Mouse (Mus musculus) stomach, embryonic 14.5 days (tissue): ENCODE measurements at regions not wholly inside any gene's neighbourhood (a gene's known extent, or its start where the extent isn't known, plus 50 kb on each side); places are given as distances from the start of the nearest gene placed in this dataset.

Experiments used
- ATAC-seq: fragments of 200-750 bp; cut with Nextera tagmentation; 2 replicates; pipeline ENCODE4 v1.8.0; 2017; ENCODE audit warnings: low read depth, moderate TSS enrichment; ENCODE audit not compliant: insufficient number of reproducible peaks, insufficient read depth, low FRiP score
- H3K27ac ChIP-seq: fragments of 300-500 bp; sonication (generic); 2 replicates; pipeline ENCODE4 v1.5.1; 2014; ENCODE audit warnings: mild to moderate bottlenecking, low read length, moderate library complexity, mixed read lengths
- H3K27me3 ChIP-seq: fragments of 300-500 bp; sonication (generic); 2 replicates; pipeline ENCODE4 v1.6.1; 2014; ENCODE audit warnings: low read length, control low read depth, mixed read lengths; ENCODE audit not compliant: control insufficient read depth, insufficient read depth
- H3K36me3 ChIP-seq: fragments of 300-500 bp; sonication (generic); 2 replicates; pipeline ENCODE4 v1.6.1; 2014; ENCODE audit warnings: mild to moderate bottlenecking, control low read depth, low read length, moderate library complexity, mixed read lengths; ENCODE audit not compliant: control insufficient read depth, insufficient read depth
- H3K4me1 ChIP-seq: fragments of 300-500 bp; sonication (generic); 2 replicates; pipeline ENCODE4 v1.6.1; 2014; ENCODE audit warnings: low read length, control low read depth, mixed read lengths; ENCODE audit not compliant: control insufficient read depth, insufficient read depth
- H3K4me2 ChIP-seq: fragments of 300-500 bp; sonication (generic); replicated peaks from 2 replicates; pipeline ENCODE4 v1.6.1; 2014; ENCODE audit warnings: low read depth, low read length, control low read depth
- H3K4me3 ChIP-seq: fragments of 300-500 bp; sonication (generic); 2 replicates; pipeline ENCODE4 v1.5.1; 2014; ENCODE audit warnings: low read depth, low read length, control low read depth
- H3K9ac ChIP-seq: fragments of 300-500 bp; sonication (generic); replicated peaks from 2 replicates; pipeline ENCODE4 v1.6.1; 2014; ENCODE audit warnings: low read depth, mild to moderate bottlenecking, control low read depth, low read length, moderate library complexity, mixed read lengths
- H3K9me3 ChIP-seq: fragments of 300-500 bp; sonication (generic); 2 replicates; pipeline ENCODE4 v1.6.1; 2016; ENCODE audit warnings: low read depth, low read length, control low read depth; ENCODE audit not compliant: control insufficient read depth
- WGBS: fragments of 180-500 bp; shearing (Covaris S2); extraction: QIAGEN DNeasy Blood & Tissue Kit; methylation state at CpG from one replicate; pipeline ENCODE4 v1.1.7; 2014; 5-methylcytosine and 5-hydroxymethylcytosine counted together

DNA sequence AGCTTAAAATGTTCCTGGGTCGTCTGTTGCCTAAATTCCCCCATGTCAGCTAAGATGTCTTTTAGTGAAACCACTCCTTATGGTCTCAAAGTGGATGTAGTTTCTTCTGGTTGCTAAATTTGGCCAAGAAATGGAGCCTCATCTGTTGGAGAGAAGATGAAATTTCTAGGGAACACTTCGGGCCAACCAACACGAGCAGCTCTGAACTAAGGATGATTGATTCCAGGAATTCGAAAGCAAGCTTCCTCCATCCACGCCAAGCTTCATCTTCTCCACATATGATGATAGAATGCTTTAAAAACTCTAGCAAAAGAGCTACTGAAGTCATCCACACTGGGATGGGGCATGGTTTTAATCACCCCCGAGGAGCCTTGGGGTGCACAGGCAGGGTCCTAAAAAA, 112.5 kb downstream of the Tmem215 start:
- WGBS: 68% methylated on average over 6 of the region's 6 CpGs
- ATAC-seq: no peak

DNA sequence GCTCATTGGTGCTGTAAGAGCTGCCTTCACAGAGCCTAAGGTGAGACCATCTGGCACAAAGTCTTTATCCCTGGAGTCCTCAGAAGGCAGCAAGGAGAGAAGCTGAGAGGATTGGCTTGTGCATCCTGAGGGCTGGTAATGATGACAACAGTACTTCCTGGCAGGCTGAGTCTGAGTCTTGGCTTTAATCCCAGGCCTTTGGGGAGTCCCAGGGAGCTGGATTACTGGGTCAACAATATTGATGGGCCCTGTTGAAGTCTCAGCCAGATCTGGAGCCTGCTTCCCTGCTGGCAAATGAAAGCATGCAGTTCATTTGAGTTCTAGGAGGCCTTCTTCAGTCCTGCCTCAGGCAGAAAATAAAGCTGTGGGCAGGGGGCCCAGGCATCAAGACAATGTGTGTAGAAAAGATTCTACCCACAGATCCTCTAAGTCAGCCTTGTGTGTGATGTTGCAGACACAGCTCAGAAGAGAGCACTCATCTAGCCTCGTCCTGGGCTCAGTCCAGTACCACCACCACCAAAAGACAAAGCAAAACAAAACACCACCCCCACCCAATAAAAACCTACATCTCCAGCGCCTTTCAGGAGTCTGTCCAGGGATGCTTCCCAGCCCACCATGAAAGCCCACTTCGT, 113.1 kb downstream of the Tmem215 start:
- Histone ChIP-seq H3K27me3 (no peaks in the 10 kb centered on the region), H3K27ac (no peak overlapping the region), H3K4me3 (no peak overlapping the region), H3K36me3 (no peaks in the 10 kb centered on the region), H3K4me2 (no peak overlapping the region), H3K9ac (no peak overlapping the region), H3K9me3 (no peaks in the 10 kb centered on the region), H3K4me1 (no peaks in the 10 kb centered on the region)
- 69% methylated on average over 3 of the region's 3 CpGs for WGBS
- ATAC-seq: peak; percentile 39; the same call in 1 of the 2 replicates

More for the DNA sequence above, 112.5 kb downstream of the Tmem215 start:
- Histone ChIP-seq H3K9me3 (no peaks in the 10 kb centered on the region), H3K36me3 (no peaks in the 10 kb centered on the region), H3K27me3 (no peaks in the 10 kb centered on the region), H3K4me2 (no peak overlapping the region), H3K4me1 (no peaks in the 10 kb centered on the region), H3K4me3 (no peak overlapping the region), H3K9ac (no peak overlapping the region), H3K27ac (no peak overlapping the region)

GRCm38 (mm10) chr4:40586045-40586444, 114.1 kb downstream of the Tmem215 start:
- ATAC-seq: no peak
- 86% methylated on average over 1 of the region's 1 CpGs for whole genome bisulfite sequencing
- Histone ChIP-seq H3K27me3 (no peaks in the 10 kb centered on the region), H3K9ac (no peak overlapping the region), H3K27ac (no peak overlapping the region), H3K9me3 (no peaks in the 10 kb centered on the region), H3K4me1 (no peaks in the 10 kb centered on the region), H3K4me2 (no peak overlapping the region), H3K36me3 (no peaks in the 10 kb centered on the region), H3K4me3 (no peak overlapping the region)

DNA sequence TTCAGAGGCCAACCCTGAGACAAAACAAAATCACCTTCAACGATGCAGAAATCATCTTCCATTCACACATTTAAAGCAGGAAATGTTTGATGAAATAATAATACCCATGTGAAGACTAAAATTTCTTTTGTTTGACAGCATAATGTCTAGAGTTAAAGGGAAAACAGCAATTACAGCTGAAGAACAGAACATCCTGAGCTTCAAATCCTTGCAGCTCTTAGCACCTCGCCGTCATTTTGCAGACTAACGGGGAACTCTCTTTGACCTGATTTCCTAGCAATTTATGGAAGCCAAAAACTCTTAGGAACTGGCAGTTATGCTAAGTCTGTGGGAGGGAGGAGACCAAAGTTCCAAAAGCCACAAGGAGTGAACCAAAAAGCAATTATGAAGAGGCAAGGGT, 115.3 kb downstream of the Tmem215 start:
- no peak overlapping the region for H3K9ac ChIP-seq
- no peak for ATAC-seq
- H3K4me3 ChIP-seq: no peak overlapping the region
- 81% methylated on average over 4 of the region's 4 CpGs for WGBS
- no peak overlapping the region for H3K4me2 ChIP-seq
- H3K36me3 ChIP-seq: no peaks in the 10 kb centered on the region
- no peaks in the 10 kb centered on the region for H3K27me3 ChIP-seq
- no peaks in the 10 kb centered on the region for H3K9me3 ChIP-seq
- no peaks in the 10 kb centered on the region for H3K4me1 ChIP-seq
- no peak overlapping the region for H3K27ac ChIP-seq

DNA sequence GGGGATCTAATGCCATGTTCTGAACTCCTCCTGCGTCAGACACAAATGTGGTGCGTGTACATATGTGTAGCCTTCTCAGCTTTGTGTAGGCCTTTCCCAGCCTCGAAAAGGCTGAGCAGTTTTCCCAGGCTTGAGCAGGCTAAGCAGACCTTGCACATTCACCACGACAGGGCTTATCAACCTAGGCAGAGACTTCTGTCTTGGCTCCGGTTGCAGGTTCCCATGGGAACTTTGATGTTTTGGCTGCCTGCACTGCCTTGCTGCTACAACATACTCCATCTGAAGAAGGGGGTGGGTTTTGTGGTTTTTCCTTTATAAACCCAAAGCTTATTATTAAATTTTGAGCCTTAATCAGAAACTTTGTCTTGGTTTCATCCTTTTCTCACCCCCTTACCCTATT, 109.2 kb downstream of the Aptx start:
- H3K9ac ChIP-seq: no peak overlapping the region
- no peak overlapping the region for H3K27ac ChIP-seq
- no peaks in the 10 kb centered on the region for H3K27me3 ChIP-seq
- no peaks in the 10 kb centered on the region for H3K4me1 ChIP-seq
- no peaks in the 10 kb centered on the region for H3K9me3 ChIP-seq
- no peaks in the 10 kb centered on the region for H3K36me3 ChIP-seq
- ATAC-seq: no peak
- no peak overlapping the region for H3K4me3 ChIP-seq
- no peak overlapping the region for H3K4me2 ChIP-seq
- 83% methylated on average over 5 of the region's 5 CpGs for WGBS

- Histone ChIP-seq H3K9me3 (no peaks in the 10 kb centered on the region), H3K27me3 (no peaks in the 10 kb centered on the region), H3K27ac (no peak overlapping the region), H3K4me2 (no peak overlapping the region), H3K36me3 (no peaks in the 10 kb centered on the region), H3K9ac (no peak overlapping the region), H3K4me1 (peaks cover 4% of the 10 kb centered on the region; the same call in 1 of the 2 replicates), H3K4me3 (no peak overlapping the region)
- no peak for ATAC-seq
- WGBS: 50% methylated on average over 5 of the region's 5 CpGs
These were observed 78.0 kb downstream of the Aptx start for GRCm38 (mm10) chr4:40625024-40625423.

DNA sequence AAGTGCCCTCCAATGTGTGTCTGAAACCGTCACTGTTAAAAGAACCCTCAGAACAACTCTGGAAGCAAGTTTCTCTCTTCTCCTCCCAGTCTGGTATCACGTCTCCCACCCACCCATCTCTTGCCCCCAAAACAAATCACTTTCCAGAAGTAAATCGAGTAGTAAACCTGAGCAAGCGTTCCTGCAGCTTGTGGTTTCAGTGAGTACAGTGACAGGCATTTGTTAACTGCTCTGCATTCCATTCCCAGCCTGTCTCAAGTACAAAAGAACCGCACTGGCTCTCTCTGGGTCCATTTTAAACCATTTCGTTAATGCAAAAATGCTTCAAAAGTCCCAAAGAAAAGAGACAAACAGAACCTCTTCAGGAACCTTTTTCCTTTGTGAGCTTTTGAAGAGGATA, 77.1 kb downstream of the Aptx start:
- H3K9ac ChIP-seq: no peak overlapping the region

More for the DNA sequence above, 77.1 kb downstream of the Aptx start:
- no peak overlapping the region for H3K4me2 ChIP-seq
- 36% methylated on average over 6 of the region's 6 CpGs for WGBS
- no peak overlapping the region for H3K27ac ChIP-seq
- H3K27me3 ChIP-seq: no peaks in the 10 kb centered on the region
- no peaks in the 10 kb centered on the region for H3K9me3 ChIP-seq
- no peak overlapping the region for H3K4me3 ChIP-seq
- no peak for ATAC-seq
- no peaks in the 10 kb centered on the region for H3K36me3 ChIP-seq
- H3K4me1 ChIP-seq: peaks cover 4% of the 10 kb centered on the region; the same call in 1 of the 2 replicates
